Mouse (Mus musculus): ENCODE data around the gene Iqca.

Iqca gene

GRCm38 (mm10) chr1:90060054-90060453 lies 93.1 kb downstream of the Iqca start:
- CTCF ChIA-PET, result no interaction called here

- CTCF ChIA-PET, result no interaction called here
These were observed 98.2 kb downstream of the Iqca start for GRCm38 (mm10) chr1:90054991-90055390.

DNA sequence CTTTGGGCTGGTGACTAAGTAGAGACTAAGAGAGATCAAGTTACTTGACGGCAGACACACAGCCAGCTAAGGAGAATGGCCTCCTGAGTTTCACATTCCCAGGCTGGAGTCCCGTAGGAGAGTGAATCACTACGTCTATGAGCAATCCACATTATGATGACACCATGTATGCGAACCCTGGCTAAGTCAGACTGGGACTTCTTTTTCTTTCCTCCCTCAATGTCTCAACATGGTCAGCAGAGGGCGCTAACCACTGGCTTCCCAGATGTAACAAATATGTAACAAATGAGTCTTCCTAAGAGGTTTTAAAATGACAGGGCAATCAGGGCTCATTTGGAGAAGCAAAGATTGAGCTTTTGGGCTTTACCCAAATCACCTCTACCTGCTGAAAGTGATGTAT lies 101.9 kb downstream of the Iqca start:
- CTCF ChIA-PET, result no interaction called here

GRCm38 (mm10) chr1:90050046-90050739 lies 103.0 kb downstream of the Iqca start:
- CTCF ChIA-PET, result no interaction called here

- CTCF ChIA-PET, result no interaction called here
These were observed 124.9 kb downstream of the Iqca start for GRCm38 (mm10) chr1:90028305-90028704.

DNA sequence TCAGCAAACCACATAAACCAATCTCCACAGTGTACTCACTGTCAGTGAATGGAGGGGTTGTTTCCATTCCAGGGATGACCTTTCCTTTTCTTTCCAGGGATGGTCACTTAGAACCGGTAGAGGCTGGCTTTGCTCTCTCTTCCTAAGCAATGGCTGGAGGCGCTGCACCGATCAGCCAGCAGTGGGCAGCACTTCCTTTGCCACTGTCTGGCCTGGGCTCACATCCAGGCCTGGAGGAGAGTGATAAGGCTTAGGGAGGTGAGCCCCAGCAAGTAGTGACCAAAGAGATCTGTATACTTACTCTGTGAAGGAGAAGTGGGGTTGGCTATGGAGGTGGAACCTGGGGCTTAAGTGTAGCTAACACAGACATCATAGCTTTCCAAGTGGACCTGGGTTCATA lies 126.3 kb downstream of the Iqca start:
- CTCF ChIA-PET, result no interaction called here

GRCm38 (mm10) chr1:90020336-90020735 lies 132.9 kb downstream of the Iqca start:
- CTCF ChIA-PET, result no interaction called here

DNA sequence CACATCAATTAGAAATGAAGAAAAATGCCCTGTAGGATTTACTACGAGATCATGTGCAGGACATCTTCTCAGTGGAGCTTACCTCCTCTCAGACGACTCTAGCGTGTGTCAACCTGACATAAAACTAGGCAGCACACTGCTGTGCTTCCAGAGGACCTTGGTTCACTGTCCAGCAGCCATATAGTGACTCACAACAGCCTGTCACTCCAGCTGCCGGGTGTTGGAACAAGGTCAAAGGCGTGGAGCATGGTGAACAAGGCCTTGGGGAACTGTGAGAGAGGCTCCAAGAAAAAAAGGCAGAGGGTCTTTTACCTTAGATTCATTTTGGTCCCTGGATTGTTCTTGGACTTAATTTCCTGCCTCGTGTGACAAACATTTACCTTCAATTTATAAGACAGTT lies 135.1 kb downstream of the Iqca start:
- CTCF ChIA-PET, result no interaction called here

DNA sequence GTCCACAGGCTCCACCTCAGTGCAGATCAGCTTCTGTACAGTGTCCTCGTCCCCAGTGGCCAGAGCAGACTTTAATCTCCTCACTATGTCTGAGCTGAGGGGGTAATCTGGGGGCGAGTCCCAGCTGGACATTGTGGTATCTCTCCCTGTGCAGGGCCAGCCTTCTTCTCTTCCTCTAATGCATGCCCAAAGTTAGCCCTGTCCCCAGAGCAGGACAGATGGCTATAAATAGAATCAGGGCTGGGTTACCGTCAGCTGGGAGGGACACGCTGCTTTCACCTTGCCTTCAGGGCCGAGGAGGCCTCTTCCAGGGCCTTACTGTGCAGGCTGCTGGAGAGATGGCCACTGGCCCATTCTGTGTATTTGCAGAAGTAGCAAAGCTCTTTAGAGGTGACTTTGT lies 138.8 kb downstream of the Iqca start, which contains the start of gene Asb18:
Gene Asb18, minus strand, starts transcription at position 221 of the 400 bp plus-strand sequence.
- CTCF ChIA-PET, result no interaction called here

DNA sequence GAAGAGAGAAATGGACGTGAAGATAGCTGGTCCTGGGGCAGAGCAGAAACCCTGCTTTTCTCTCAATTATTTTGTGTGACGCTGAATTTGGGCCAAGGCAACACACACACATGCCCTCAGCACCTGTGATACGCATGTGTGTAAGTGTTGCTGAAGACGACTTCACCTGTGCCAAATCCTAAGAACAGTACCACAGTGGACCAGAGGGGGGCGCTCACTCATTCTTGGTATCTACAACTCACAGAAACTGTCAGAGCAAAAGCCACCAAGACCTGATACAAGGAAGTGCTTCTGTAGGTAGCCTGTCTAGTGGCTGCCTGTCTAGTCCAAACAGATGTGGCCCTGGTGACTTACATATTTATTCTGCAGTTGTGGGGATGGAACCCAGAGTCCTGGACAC lies 139.9 kb downstream of the Iqca start:
- CTCF ChIA-PET, result no interaction called here

GRCm38 (mm10) chr1:90012850-90013249 lies 140.4 kb downstream of the Iqca start:
- CTCF ChIA-PET, result no interaction called here

DNA sequence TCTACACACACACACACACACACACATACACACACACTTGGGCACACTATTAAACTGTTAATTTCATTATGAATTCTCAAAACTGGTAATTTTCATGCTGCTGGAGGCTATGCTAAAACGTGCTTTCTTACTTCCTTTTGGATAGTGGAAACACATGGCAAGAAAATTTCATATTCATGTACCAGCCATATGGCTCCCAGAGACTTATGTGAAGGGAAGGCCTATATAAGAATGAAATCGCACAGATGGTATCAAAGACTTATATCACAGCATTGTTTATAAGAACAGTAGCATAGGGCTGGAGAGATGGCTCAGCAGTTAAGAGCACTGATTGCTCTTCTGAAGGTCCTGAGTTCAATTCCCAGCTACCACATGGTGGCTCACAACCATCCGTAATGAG lies 141.0 kb downstream of the Iqca start:
- CTCF ChIA-PET, result no interaction called here

GRCm38 (mm10) chr1:90010077-90010476 lies 143.1 kb downstream of the Iqca start:
- CTCF ChIA-PET, result no interaction called here

GRCm38 (mm10) chr1:90009188-90009587 lies 144.0 kb downstream of the Iqca start:
- CTCF ChIA-PET, result no interaction called here

DNA sequence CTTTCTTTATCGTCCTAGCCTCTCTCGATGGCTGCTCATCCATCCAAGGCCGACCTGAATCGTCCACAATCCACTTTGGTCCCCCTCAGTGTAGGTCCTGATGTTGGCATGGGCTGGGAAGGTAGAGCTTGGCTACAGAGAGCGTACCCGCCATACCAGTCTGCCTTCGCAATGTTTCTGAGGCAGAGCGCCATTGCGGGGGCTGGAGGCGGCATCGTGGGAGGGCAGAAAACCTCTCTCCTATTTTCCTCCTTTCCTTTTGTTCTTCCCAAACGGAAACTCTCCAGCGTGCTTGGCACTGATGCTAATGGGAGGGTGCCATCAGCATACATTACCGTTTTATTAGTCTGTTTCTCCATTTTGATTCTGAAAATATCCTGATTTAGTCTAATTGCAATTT lies 146.5 kb downstream of the Iqca start:
- CTCF ChIA-PET, result no interaction called here

GRCm38 (mm10) chr1:90000981-90001380 lies 152.2 kb downstream of the Iqca start:
- CTCF ChIA-PET, result no interaction called here

DNA sequence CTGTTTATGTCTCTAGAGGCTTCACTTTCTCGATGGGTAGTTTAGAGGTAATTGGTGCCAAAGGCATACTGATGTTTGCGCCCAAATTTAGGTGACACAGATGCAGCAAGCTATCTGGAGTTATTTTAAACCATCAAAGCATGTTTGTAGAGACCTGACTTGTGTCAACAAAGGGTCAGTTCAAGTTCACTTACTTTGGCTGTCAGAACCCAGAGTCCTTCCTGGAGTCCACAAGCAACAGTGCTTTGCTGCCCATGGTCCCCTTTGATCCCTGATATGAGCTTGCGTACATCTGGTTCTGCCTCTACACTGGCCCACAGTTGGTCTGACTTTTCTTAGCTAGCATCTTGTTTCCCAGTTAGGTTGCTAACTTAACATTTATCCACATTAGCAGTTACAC lies 153.3 kb downstream of the Iqca start:
- CTCF ChIA-PET, result no interaction called here

GRCm38 (mm10) chr1:89998696-89999095 lies 154.5 kb downstream of the Iqca start:
- CTCF ChIA-PET, result no interaction called here

DNA sequence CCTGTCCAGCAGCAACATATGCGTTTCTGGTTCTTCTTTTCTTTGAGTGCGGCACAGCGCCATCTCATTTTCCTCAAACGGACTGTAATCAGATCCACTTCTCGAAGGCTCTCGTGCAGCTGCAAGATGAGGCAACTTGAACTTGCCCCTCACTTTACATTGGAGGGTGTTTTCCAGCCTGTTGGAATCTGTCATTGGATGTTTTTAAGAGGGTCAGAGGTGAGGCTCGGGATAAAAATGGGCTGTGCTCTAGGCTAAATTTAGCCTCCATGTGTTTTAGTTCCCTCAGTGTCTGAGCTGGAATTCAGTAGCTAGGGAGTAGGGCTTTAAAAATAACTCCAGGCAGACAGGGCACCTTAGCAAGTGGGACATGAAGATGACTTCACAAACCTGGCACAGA lies 155.1 kb downstream of the Iqca start:
- CTCF ChIA-PET, result no interaction called here

DNA sequence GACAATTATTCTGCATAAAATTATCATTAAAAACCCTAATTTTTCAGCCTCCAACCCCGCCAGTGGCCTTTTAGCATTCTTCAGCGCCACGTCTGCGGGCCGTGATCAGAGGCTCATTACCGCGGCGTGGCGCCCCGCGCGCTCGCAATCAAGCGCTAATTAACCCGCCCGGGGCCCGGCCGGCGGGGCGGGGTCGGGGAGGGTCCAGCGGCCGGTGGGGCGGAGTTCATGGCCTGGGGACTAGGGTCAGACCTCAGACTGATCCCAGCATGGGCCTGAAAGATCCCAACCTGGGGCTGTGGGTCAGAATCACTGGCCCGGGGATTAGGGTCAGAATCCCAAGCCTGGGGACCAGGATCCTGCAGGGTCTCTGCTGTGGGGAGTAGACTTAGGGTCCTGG lies 160.9 kb downstream of the Iqca start:
- CTCF ChIA-PET, result no interaction called here

All from spleen, embryonic (tissue).